ENCODE assay signal across 8 mouse cellular contexts in the genomic region with DNA sequence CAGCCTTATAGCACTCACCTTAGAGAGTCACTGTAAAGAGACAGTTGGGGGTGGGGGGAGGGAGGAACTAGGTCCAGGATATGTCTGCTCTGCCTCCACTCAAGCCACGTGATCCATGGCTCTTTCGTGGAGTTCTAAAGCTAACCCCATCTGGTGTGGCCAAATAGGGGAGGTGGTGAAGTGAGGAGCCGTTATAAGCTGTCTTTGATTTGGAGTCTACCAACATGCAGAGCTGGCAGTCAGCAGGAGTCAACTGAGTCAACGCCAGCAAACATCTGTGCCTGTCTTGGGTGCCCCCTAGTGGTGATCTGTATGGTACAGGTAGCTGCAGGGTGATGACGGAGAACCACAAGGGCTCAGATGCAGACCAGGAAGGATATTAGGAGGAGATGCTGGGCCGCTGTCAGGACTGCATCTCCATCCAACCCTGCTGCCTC. TPM values are rescaled to one million over a fixed set of nuclear protein-coding genes. Genes with fewer than 3 reads are reported as not detected.
DNase-seq lines count a peak whose midpoint lies in the region; ATAC-seq and TF ChIP-seq lines count a peak whose summit lies in the region.

No protein-coding gene starts in this region.

- no peak overlapping the region for H3K9ac ChIP-seq in ES-E14 (ENCODE audit: insufficient read depth, low read depth, low read length, poor library complexity, severe bottlenecking)
- H3K9ac ChIP-seq in lung, embryonic 14.5 days: no peak overlapping the region

- H3K9me3 ChIP-seq in ES-E14 (ENCODE audit: control insufficient read depth, insufficient read depth, low read depth, low read length): no peaks in the 10 kb centered on the region
- H3K9me3 ChIP-seq in lung, embryonic 14.5 days (ENCODE audit: low read depth, low read length): no peaks in the 10 kb centered on the region

- no peak overlapping the region for H3K4me3 ChIP-seq in ES-E14 (ENCODE audit: insufficient read depth in 1 of 2, low read depth in 1 of 2, low read length in 2 of 2, poor library complexity in 1 of 2, severe bottlenecking in 1 of 2)
- no peak overlapping the region for H3K4me3 ChIP-seq in lung, embryonic 14.5 days (ENCODE audit: low read depth, low read length)

- no peaks in the 10 kb centered on the region for H3K27me3 ChIP-seq in lung, embryonic 14.5 days (ENCODE audit: insufficient read depth, low read length)

- ATAC-seq in lung, embryonic 14.5 days (ENCODE audit: insufficient read depth): peak; percentile 53; the same call in 1 of the 2 replicates

- intact Hi-C loops in heart, postnatal 10 days (cut with DNase I): no loop called here

- no peaks in the 10 kb centered on the region for H3K36me3 ChIP-seq in ES-E14 (ENCODE audit: control insufficient read depth, insufficient read depth, low read length, poor library complexity, severe bottlenecking)
- H3K36me3 ChIP-seq in lung, embryonic 14.5 days (ENCODE audit: insufficient read depth): no peaks in the 10 kb centered on the region

- 12% methylated on average over 6 of the region's 6 CpGs for WGBS in lung, embryonic 14.5 days

- H3K27ac ChIP-seq in ES-E14 (ENCODE audit: insufficient read depth, low read depth, low read length, poor library complexity, severe bottlenecking): no peak overlapping the region
- no peak overlapping the region; the same call in 1 of the 2 replicates for H3K27ac ChIP-seq in lung, embryonic 14.5 days (ENCODE audit: low read depth)

- peak; percentile 89 for TF ChIP-seq CTCF in lung, embryonic 14.5 days (IDR thresholded peaks at IDR 0.05; ENCODE audit: low read depth)

- no peak overlapping the region for H3K4me2 ChIP-seq in lung, embryonic 14.5 days

- H3K4me1 ChIP-seq in ES-E14 (ENCODE audit: control insufficient read depth in 2 of 2, insufficient read depth in 2 of 2, low read length in 2 of 2, poor library complexity in 1 of 2): peaks cover 2% of the 10 kb centered on the region in 2 experiments; a peak in 2 of 4 replicates
- peaks cover 12% of the 10 kb centered on the region for H3K4me1 ChIP-seq in lung, embryonic 14.5 days (ENCODE audit: insufficient read depth)

- peak; percentile 81 for DNase-seq in ES-E14 (ENCODE audit: low read depth, low spot score)
- DNase-seq in brain, adult 2 months (ENCODE audit: low read depth, low spot score): peak; percentile 72
- DNase-seq in fibroblast of lung, adult 2 months (ENCODE audit: low read depth): peak; percentile 43
- DNase-seq in heart, postnatal 10 days: peak; percentile 87 to 89
- peak; percentile 12 to 79 for DNase-seq in layer of hippocampus, adult 18-20 months (ENCODE audit: low spot score in 2 of 2)
- DNase-seq in lung, embryonic 14.5 days: peak; percentile 86
- DNase-seq in retina, adult 2 months (ENCODE audit: low read depth, low spot score): peak; percentile 29
- DNase-seq in thymus, postnatal 36 days: peak; percentile 80 to 83

- in situ Hi-C loops in ES-E14 (cut with MboI; ENCODE audit: low sequenced_read_pairs in 2 of 2, unreplicated experiment in 2 of 2): no loop called here

TF ChIP-seq in ES-E14, 5 proteins besides CTCF, POLR2A, EP300 and RAD21:
- no peak for TF ChIP-seq CHD2 (IDR thresholded peaks at IDR 0.05; ENCODE audit: low read depth, low read length)
- no peak for TF ChIP-seq ZNF384 (IDR thresholded peaks at IDR 0.05; ENCODE audit: low read depth, low read length)
- TF ChIP-seq HCFC1 (IDR thresholded peaks at IDR 0.05; ENCODE audit: borderline replicate concordance, insufficient read depth, low read length): no peak
- TF ChIP-seq ZC3H11A (IDR thresholded peaks at IDR 0.05; ENCODE audit: borderline replicate concordance, low read depth, low read length): no peak
- no peak for TF ChIP-seq MAFK (IDR thresholded peaks at IDR 0.05; ENCODE audit: insufficient read depth, low read depth, low read length)

RNA-seq across cellular contexts. Expression of gene Ttf2, which starts 29.5 kb away (rescaled TPM):
- total RNA-seq in ES-E14 (2012; rRNA removed): 39.0 and 50.5 TPM in 2 replicates
- 1 to 10 TPM; 5.7 to 6.0 TPM for total RNA-seq in heart, postnatal 10 days (2021)
- 1 to 10 TPM; 1.1 TPM for total RNA-seq in layer of hippocampus, adult 18-20 months (2021)
- polyA plus RNA-seq in lung, embryonic 14.5 days (2014; fragmentation: Nextera tagmentation; extraction: Ambion mirVana): 26.4 and 27.7 TPM in 2 replicates

RNA-seq across cellular contexts. Expression of gene Cd101, which starts 30.4 kb away (rescaled TPM):
- 0.11 and 0.13 TPM in 2 replicates for total RNA-seq in ES-E14 (2012; rRNA removed)
- total RNA-seq in heart, postnatal 10 days (2021): under 1 TPM; 0.50 to 0.64 TPM
- under 1 TPM; 0.36 to 0.52 TPM for total RNA-seq in layer of hippocampus, adult 18-20 months (2021)
- polyA plus RNA-seq in lung, embryonic 14.5 days (2014; fragmentation: Nextera tagmentation; extraction: Ambion mirVana): 0.07 and 0.17 TPM in 2 replicates

Comparison
In these comparisons a context has a peak if more than half of its experiments do, and no peak if none do; other contexts are left out.
1. DNase-seq: peak in every context shown above with its lines; median percentile 88 in heart, postnatal 10 days; 86 in lung, embryonic 14.5 days; 82 in thymus, postnatal 36 days; 81 in ES-E14; 72 in brain, adult 2 months; 46 in layer of hippocampus, adult 18-20 months; 43 in fibroblast of lung, adult 2 months; 29 in retina, adult 2 months.